Mouse (Mus musculus) gastrocnemius, adult 2 months (tissue): ENCODE measurements around the gene Fbxo28. TPM values are rescaled to one million over a fixed set of nuclear protein-coding genes. Genes with fewer than 3 reads are reported as not detected.

Experiments used
- DNase-seq: peaks from one replicate; pipeline ENCODE4 v3.0.0; 2022
- H3K27ac ChIP-seq: fragments of 200-600 bp; 2 replicates; pipeline ENCODE4 v1.8.1; 2022; ENCODE audit warnings: mild to moderate bottlenecking
- H3K4me3 ChIP-seq: fragments of 200-600 bp; 2 replicates; pipeline ENCODE4 v1.8.1; 2022; ENCODE audit warnings: mild to moderate bottlenecking, moderate library complexity
- CTCF ChIP-seq: fragments of 200-600 bp; IDR thresholded peaks from 2 replicates; pipeline ENCODE4 v1.8.1; 2022; ENCODE audit warnings: antibody characterized with exemption, mild to moderate bottlenecking, moderate library complexity
- intact Hi-C: fragments of 180-260 bp; cut with DNase I; formaldehyde crosslinking; loops from one replicate; pipeline ENCODE4 v1.15.1; 2025
- total RNA-seq, 2 experiments: library from RNA; stranded (reverse); gene quantifications; 2 replicates each; pipeline ENCODE4 v1.2.3; 2021

The Fbxo28 gene
- total RNA-seq, 2 experiments from 2014 or later = 21.5 to 23.1 TPM

DNA sequence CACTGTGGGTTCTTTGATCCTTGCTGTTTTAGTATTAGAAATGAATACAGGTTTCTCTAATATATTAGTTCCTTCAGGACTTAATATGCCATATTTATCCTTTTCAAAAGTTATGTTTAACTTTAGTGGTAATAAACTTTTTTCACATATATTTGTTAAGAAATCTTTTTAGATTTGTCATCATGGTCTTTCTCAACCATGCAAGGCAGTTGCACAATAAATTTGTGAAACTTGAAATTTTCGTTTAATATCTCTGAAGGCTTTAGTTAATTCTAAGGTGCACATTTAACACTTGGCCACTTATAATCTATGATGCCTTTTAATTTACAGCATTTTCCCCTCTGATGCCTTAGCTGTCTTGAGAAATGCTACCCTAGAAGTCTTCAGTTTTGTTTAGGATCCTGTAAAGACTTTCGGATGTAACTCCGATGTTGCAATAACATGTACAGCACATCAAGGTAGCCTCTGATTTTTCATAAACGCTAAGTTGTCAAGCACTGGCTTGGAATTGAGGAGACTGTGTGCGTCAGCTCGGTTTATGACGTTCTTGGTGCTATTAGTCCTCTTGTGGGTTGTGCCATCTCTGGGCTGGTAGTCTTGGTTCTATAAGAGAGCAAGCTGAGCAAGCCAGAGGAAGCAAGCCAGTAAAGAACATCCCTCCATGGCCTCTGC, 7.5 kb downstream of the Fbxo28 start:
- H3K4me3 ChIP-seq = no peak overlapping the region
- intact Hi-C loops = no loop called here
- TF ChIP-seq CTCF = no peak
- no peak for DNase-seq
- no peak overlapping the region for H3K27ac ChIP-seq

DNA sequence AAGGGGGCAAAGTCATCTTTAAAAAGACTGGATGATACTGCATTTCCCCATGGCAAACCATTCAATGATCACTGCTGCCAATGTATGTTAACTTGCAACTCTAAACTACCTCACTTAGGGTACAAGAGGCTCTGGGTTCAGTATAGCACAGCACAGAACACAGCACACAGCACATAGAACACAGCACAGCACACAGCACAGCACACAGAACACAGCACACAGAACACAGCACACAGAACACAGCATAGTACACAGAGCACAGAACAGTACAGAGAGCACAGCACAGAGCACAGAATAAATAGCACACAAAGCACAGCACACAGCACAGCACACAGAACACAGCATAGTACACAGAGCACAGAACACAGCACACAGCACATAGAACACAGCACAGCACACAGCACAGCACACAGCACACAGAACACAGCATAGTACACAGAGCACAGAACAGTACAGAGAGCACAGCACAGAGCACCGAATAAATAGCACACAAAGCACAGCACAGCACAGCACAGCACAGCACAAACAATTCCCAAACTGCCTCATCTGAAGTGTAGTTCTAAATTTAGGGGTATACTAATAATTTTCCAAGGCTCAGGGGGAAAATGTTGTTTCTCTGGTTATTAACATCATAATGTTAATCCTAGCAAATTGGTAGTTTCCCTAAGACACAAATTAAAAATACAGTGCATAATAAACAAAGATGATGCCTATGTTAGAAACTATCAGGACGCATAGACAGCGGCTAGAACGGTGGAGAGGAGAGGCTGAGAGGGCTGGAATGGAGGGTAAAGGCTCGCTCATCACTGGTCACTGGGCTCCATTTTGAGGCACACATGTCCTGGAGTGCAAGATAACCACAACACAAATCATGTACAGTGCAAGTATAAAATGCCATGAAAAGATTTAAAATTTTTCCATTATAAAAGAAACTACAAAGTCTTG, 9.1 kb downstream of the Fbxo28 start:
- no peak for DNase-seq
- no peak overlapping the region for H3K4me3 ChIP-seq
- no peak for TF ChIP-seq CTCF
- intact Hi-C loops = no loop called here
- no peak overlapping the region for H3K27ac ChIP-seq

DNA sequence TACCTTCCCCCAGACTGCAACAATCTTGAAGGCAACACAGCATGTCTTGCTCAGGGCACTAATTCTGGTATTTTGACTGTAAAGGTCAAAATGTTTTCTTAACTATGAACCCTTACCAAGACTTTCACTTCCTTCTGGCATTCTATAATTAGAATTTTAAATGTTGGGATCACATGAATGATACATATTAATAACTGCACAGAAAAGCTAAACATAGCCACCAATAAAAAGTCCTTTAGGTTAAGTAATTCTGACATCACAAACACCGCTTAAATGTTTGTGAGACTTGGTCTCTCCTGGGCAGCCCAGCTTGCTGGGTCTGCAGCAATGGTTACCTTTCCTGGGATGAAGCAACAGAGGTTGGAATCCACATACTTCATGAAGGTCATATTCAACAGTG, 15.5 kb downstream of the Fbxo28 start:
- intact Hi-C loops = no loop called here
- Histone ChIP-seq H3K27ac (no peak overlapping the region), H3K4me3 (no peak overlapping the region)
- DNase-seq = no peak
- TF ChIP-seq CTCF = no peak

DNA sequence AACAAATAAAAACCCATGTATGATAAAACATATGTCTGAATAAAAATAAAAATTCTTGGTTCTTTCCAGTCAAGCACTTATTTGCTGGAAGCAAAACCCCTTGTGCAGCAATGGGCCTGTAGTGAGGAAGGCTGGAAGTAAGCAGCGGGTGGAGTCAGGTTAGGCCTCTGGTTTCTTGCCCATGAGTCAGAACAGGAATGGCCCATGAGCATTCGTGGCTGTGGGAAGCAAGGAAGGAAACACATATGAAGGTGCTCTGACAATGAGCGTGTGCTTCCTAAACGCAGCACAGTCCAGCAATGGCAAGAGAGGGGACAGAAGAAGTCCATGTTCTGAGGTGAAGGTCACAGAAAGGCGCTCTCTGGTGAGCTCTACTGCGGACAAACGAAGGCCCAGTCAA, 16.9 kb downstream of the Fbxo28 start:
- intact Hi-C loops = no loop called here
- no peak overlapping the region for H3K4me3 ChIP-seq
- no peak overlapping the region for H3K27ac ChIP-seq
- no peak for TF ChIP-seq CTCF
- DNase-seq = no peak

DNA sequence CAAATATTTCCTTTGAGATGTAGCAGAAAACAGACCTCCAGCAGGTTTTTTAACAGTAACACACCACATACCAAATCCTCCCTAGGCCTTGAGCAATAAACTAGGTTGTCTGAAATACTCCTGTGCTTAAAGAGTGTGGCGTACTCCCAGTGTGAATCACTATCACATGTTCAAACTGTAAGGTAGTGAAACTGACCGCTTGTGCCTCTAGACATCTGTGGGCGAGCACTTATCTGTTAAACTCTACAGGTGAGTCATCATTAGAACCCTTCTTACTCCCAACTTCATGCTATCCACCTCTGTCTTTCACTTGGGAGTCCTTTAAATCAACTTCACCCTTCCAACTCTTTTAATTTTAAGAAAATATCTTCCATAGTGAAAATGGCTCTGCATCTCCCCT, 18.3 kb downstream of the Fbxo28 start:
- no peak for DNase-seq
- Histone ChIP-seq H3K4me3 (no peak overlapping the region), H3K27ac (no peak overlapping the region)
- intact Hi-C loops = no loop called here
- no peak for TF ChIP-seq CTCF

DNA sequence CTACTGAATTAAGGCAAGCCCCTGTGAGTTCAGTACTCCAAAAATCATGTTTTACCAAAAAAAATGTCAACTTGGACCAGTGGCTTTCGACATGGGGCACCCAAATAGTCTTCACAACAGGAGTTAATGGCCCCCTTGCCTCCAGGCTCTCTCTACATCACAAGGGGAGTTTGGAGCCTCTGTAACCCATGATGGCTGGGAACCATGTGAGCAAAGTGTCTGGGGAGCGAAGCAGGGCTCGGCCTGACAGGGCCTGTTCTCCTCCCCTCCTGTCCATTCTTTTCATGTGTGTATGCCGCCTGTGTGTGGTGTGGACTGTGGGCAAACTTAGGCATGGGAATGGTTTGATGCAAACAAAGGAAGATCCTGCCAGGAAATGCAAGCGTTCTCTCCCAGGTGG, 27.2 kb downstream of the Fbxo28 start:
- no peak for DNase-seq
- no peak for TF ChIP-seq CTCF
- H3K27ac ChIP-seq = no peak overlapping the region
- intact Hi-C loops = no loop called here
- H3K4me3 ChIP-seq = no peak overlapping the region

DNA sequence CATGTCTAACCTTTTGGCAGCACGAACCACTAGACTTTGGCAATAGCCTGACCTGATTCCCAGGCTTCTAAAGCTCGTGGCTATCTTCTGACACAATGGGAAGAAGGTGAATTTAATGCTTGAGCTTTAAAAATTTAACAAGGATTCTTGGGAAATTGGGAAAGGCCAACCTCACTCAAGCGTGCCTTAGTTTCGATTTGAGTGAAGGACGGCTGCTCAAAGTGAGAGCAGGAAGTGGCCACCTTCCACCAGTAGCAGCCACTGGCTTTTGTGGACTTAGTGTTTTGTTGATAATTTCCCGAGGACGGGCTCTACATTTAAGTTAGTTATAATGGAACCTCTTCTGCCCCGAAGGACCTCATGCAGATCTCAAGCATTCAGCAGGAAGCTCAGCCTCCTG, 28.2 kb downstream of the Fbxo28 start:
- Histone ChIP-seq H3K4me3 (no peak overlapping the region), H3K27ac (no peak overlapping the region)
- intact Hi-C loops = no loop called here
- no peak for TF ChIP-seq CTCF
- no peak for DNase-seq

DNA sequence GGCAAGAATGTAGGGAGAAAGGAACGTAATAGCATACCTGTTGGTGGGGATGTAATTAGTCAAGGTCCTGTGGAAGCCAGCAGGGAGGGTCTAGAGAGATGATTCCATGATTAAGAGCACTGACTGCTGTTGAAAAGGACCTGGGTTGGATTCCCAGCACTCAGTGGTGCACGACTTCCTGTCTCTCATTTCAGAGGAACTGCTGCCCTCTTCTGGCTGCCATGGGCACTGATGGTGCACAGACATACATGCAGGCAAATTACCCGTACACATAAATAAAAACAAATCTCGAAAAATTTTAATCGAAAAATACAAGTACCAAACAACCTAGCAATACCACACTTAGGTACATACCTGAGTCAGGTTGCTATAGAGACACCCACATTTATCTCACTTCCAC, 30.1 kb downstream of the Fbxo28 start:
- intact Hi-C loops = no loop called here
- TF ChIP-seq CTCF = peak; percentile 29; the same call in 1 of the 2 replicates
- no peak overlapping the region for H3K27ac ChIP-seq
- no peak overlapping the region for H3K4me3 ChIP-seq
- DNase-seq = no peak

DNA sequence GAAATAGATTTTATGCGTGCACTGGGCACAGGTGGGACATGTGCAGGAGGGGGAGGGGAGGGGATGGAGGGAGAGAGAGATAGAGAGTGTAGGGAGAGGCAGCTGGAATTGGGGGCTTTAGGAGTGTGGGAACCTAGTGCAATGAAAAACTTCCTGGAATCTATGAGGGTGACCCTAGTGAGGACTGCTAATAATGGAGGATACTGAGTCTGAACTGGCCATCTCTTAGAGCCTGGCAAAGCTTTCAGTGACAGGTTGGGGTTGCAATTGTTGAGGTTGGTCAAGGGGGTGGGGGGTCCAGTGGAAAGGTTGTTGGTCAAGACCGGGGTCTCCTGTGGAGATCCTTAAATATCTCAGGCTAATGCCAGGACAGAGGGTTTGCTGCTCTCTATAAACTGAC, 31.1 kb downstream of the Fbxo28 start:
- H3K27ac ChIP-seq = no peak overlapping the region
- intact Hi-C loops = no loop called here
- DNase-seq = no peak
- no peak overlapping the region for H3K4me3 ChIP-seq
- TF ChIP-seq CTCF = no peak

DNA sequence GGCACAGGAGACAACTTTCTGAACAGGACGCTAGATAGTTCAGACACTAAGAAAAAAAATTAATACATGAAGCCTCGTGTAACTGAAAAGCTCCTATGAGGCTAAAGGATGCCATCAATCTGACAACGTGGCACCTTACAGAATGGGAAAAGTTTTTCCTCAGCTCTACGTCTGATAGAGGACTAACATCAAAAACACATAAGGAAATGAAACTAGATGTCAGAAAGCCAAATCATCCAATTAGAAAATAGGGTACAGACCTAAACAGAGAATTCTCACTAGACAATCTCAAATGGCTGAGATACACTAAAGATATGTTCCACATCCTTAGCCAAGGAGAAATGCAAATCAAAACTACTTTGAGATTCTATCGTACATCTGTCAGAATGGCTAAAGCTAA, 32.0 kb downstream of the Fbxo28 start:
- TF ChIP-seq CTCF = no peak
- no peak for DNase-seq
- intact Hi-C loops = no loop called here
- no peak overlapping the region for H3K27ac ChIP-seq
- H3K4me3 ChIP-seq = no peak overlapping the region

DNA sequence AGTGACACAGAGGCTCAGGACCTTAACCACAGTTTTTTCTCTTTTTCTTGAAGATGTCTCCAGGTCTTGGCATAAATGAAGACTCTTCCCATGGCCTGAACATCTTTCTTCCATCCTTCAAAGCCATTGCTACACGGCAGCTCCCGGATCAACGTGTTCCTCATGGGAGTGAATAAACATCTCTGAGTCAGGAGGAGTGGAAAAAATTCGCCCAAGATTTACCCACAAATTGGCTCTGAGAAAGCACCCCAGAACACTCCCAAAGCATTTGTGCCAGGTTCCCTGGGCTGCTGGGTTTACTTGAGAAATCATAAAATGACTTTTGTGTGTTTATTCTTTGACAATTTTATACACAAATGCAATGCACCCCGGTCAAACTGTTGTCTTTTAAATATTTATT, 38.5 kb downstream of the Fbxo28 start:
- intact Hi-C loops = no loop called here
- Histone ChIP-seq H3K4me3 (no peak overlapping the region), H3K27ac (no peak overlapping the region)
- no peak for DNase-seq
- no peak for TF ChIP-seq CTCF

DNA sequence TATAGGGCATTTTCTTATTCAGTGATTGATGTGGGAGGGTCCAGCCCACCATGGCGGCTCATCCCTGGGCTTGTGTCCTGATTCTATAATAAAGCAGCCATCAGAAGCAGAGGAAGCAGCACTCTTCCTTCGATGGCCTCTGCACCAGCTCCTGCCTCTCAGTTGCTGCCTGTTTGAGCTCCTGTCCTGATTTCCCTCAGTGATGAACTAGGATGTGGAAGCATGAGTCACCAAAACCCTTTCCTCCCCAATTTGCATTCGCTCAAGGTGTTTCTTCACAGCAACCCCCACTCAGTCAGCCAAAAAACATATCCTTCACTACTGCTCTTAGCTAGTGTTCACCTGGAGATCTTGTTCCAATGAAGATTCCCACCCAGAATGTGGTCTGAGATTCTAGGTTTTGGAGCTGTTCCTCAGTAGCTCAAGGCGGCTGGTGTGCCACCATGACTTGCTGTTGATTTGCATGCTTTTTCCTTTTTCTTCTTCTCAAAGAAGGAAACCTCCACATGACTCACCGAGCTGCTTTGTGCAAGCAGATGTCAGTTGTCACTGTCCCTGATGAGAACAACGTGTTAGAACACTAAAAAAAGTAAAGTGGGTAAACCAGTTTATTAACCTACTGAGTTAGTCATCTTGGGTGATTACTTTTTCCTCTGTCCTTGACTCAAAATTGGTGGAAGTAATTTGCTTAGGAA, 39.1 kb downstream of the Fbxo28 start:
- no peak overlapping the region for H3K4me3 ChIP-seq
- intact Hi-C loops = no loop called here
- DNase-seq = no peak
- H3K27ac ChIP-seq = no peak overlapping the region
- no peak for TF ChIP-seq CTCF

DNA sequence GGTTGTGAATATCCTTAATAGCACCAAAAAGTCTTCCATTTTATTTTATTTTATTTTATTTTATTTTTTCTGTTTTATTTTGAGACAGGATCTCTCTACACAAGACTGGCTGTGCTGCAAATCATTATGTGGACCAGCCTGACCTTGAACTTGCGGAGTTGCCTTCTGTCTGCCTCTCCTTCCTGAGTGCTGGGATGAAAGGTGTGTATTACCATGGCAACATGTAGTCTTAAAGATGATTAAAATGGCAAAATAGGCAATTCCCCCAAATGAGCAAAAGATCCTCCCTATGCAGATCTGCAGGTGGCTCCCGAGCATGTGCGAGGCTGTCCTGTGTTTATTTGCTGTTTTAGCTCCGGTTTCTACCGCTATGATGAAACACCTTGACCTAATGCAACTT, 43.6 kb downstream of the Fbxo28 start:
- Histone ChIP-seq H3K27ac (no peak overlapping the region), H3K4me3 (no peak overlapping the region)
- TF ChIP-seq CTCF = no peak
- intact Hi-C loops = no loop called here
- DNase-seq = no peak
